Mouse (Mus musculus): ENCODE data around the gene Pom121l2. TPM values are rescaled to one million over a fixed set of nuclear protein-coding genes. Genes with fewer than 3 reads are reported as not detected.

Gene Pom121l2
- polyA plus RNA-seq, 1 experiment from 2014 or later = 0.07 TPM

DNA sequence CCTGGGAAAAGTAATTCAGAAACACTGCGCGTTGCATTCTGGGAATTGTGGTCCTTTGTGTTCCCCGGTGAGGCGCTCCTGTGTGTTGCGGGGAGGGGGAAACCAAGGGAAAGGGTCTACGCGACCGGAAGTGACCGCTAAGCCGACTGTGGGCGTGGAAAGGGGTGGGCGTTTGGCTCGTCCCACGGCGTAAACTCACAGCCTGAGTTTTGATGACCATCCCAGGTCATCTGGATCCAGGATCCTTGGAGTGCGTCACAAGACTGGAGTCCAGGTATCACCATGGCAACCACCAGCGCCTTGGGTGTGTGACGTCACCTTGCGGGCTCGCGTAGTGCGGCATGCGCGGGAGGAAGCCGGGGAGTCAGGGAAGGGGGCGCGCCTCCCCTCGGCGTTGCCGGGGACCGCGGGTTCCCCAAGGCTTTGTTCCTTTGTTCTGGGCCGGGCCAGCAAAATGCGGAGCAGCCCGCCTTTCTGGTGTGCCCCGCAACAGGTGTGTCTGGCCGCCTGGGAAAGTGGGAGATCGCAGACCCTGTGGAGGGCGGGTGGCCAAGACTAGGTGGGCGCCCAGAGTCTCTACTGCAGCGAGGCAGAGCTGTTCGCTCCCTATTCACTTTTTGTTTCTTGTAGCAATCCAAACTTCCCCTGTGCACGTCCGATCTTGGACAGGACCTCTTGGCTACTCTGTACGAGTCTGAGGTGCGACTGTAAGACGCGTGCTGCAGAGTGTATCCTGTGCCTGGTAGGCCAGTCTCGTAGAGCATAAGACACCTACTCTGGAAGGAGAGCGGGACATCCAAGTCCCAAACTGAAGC is 35.9 kb upstream of the Pom121l2 start, which contains the start of gene Zfp184:
TSS of gene Zfp184 (plus strand) at position 169 of the 815 bp plus-strand sequence.
- no peaks in the 10 kb centered on the region for H3K9me3 ChIP-seq
- no peaks in the 10 kb centered on the region for H3K27me3 ChIP-seq (replicated peaks)
- peaks cover 7% of the 10 kb centered on the region for H3K4me1 ChIP-seq
- peak within 1 kb of the TSS; percentile 78 for H3K4me3 ChIP-seq
- peaks cover 24% of the 10 kb centered on the region for H3K36me3 ChIP-seq
- peak within 1 kb of the TSS; percentile 87 for H3K9ac ChIP-seq
- peak; percentile 87 for ATAC-seq (ENCODE audit: extremely low read depth, insufficient number of reproducible peaks, low FRiP score, low TSS enrichment)
- under 1% methylated on average over 50 of the region's 50 CpGs for WGBS
- peak within 1 kb of the TSS; percentile 84 for H3K4me2 ChIP-seq
- peak within 1 kb of the TSS; percentile 73 for H3K27ac ChIP-seq (replicated peaks)

DNA sequence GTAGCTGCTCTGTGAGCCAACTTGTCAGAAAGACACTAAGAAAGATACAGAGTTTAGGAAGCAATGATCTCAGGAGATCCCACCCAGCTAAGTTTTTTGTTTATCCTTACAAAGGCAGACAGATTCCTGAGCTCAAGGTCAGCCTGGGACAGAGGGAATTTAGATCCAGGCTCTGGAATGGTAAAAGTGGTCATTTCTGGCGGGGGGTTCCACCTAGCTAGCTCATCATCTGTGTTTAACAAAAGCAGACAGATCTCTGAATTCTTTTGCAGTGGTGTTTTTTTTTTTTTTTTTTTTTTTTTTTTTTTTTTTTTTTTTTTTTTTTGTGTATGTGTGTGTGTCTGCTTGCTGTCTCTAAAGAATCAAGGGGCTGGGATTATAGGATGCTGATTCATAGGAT is 11.7 kb upstream of the Pom121l2 start:
- peaks cover 5% of the 10 kb centered on the region for H3K4me1 ChIP-seq
- no peaks in the 10 kb centered on the region for H3K27me3 ChIP-seq (replicated peaks)
- no peak overlapping the region for H3K27ac ChIP-seq (replicated peaks)
- no peak overlapping the region for H3K4me3 ChIP-seq
- no peak overlapping the region for H3K9ac ChIP-seq
- 48% methylated on average over 1 of the region's 1 CpGs for WGBS
- no peaks in the 10 kb centered on the region for H3K36me3 ChIP-seq
- no peaks in the 10 kb centered on the region for H3K9me3 ChIP-seq
- H3K4me2 ChIP-seq = no peak overlapping the region
- no peak for ATAC-seq (ENCODE audit: extremely low read depth, insufficient number of reproducible peaks, low FRiP score, low TSS enrichment)

DNA sequence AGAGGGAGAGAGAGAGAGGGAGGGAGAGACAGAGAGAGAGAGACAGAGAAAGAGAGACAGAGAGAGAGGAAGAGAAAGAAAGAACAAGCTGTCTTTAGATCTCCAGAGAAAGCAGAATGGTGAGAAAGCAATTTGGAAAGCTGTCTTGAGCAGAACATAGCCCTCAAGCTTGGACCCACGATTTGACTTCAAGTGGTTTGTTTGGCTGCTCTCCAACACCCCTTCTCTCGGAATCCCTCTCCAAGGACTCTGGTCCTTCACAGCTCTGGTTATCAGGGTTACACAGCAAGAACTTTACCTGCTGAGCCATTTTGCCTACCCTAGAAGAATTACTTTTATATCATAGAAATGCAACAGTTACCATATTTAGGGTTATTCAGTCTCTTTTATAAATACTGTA is 11.2 kb upstream of the Pom121l2 start:
- no peak overlapping the region for H3K9ac ChIP-seq
- no peak overlapping the region for H3K4me3 ChIP-seq
- H3K4me2 ChIP-seq = no peak overlapping the region
- WGBS = 24% methylated on average over 2 of the region's 2 CpGs
- no peak overlapping the region for H3K27ac ChIP-seq (replicated peaks)
- ATAC-seq (ENCODE audit: extremely low read depth, insufficient number of reproducible peaks, low FRiP score, low TSS enrichment) = no peak
- H3K4me1 ChIP-seq = peaks cover 5% of the 10 kb centered on the region
- H3K27me3 ChIP-seq (replicated peaks) = no peaks in the 10 kb centered on the region
- no peaks in the 10 kb centered on the region for H3K9me3 ChIP-seq
- no peaks in the 10 kb centered on the region for H3K36me3 ChIP-seq

DNA sequence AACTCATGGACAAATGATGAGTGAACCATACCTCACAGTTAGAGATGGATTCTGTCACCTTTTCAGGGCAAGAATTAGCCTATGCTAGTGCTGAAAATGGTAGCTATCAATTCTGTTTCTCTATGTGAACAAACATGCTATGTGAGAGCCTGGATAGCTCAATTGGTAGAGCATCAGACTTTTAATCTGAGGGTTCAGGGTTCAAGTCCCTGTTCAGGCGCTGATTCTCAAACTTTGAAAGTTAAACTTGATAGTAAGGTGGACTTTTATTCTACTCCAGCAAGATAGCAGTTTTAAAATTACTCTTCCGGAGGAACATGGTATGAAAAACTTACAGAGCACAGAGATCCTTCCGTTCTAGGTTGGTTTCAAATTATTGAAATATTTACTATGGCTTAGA is 9.4 kb upstream of the Pom121l2 start:
- Histone ChIP-seq H3K4me2 (no peak overlapping the region), H3K27me3 (replicated peaks) (no peaks in the 10 kb centered on the region), H3K36me3 (no peaks in the 10 kb centered on the region), H3K9ac (no peak overlapping the region), H3K4me1 (peaks cover 5% of the 10 kb centered on the region), H3K4me3 (no peak overlapping the region), H3K9me3 (no peaks in the 10 kb centered on the region), H3K27ac (replicated peaks) (no peak overlapping the region)
- no peak for ATAC-seq (ENCODE audit: extremely low read depth, insufficient number of reproducible peaks, low FRiP score, low TSS enrichment)
- WGBS = 33% methylated on average over 3 of the region's 3 CpGs

DNA sequence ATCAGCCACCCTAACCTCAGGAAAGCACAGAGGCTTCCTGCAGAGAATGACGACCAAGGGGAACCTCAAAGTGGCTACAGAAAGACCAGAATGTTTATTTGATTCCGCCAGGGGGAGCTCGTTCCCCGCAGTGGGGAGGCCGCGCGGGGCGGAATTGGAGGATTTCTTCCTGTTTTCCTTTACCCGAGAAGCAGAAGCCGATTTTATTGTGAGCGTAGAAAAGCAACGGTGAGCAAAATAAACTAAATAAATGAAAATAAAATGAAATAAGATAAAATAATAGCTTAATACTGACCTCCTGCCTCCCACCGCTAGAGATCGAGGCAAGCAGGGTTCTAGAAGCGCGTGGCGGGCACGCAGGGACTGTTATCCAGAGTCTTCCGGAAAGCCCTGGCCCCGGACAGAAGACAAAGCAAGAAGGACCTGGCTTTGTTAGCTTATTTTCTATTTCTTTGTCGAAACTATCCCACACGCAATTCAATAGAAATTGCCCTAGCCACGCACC is 6.7 kb upstream of the Pom121l2 start:
- under 1% methylated on average over 23 of the region's 23 CpGs for WGBS
- ATAC-seq (ENCODE audit: extremely low read depth, insufficient number of reproducible peaks, low FRiP score, low TSS enrichment) = peak; percentile 51; the same call in 1 of the 2 replicates
- no peaks in the 10 kb centered on the region for H3K9me3 ChIP-seq
- peaks cover 13% of the 10 kb centered on the region for H3K27me3 ChIP-seq (replicated peaks)
- H3K9ac ChIP-seq = peak overlapping the region; percentile 79
- H3K36me3 ChIP-seq = no peaks in the 10 kb centered on the region
- H3K4me3 ChIP-seq = peak overlapping the region; percentile 74
- H3K27ac ChIP-seq (replicated peaks) = peak overlapping the region; percentile 75
- H3K4me2 ChIP-seq = peak overlapping the region; percentile 62
- peaks cover 5% of the 10 kb centered on the region for H3K4me1 ChIP-seq

DNA sequence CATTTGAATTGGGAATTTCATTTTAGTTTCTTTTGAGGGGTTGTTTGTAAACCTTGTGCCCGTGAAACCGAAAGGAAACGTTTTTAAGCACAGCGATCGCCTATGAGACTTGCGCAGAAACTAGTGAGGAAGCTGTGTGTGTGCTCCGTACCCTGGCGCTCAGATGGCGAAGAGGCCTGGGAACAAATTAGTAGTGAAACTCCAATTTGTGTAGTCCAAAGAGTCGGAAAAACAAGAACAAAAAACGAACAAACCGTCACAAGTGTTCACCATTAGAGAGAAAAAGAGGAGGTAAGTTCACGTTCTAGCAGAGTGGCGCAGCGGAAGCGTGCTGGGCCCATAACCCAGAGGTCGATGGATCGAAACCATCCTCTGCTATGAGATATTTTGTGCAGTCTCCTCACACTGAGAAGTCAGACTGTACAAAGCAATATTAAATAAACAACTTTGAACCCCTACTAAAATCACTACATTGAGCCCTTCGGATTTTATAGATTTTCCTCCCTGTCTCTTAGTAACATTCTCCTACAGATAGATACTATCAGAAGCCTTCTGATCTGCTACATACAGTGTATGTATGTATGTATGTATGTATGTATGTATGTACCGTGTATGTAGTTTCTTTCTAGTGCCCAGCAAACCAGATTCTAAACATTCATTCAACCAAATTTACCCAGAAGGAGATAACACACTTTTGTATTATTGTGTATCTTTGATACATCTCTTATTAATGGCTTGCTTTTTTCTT is 6.1 kb upstream of the Pom121l2 start:
- WGBS = 5% methylated on average over 20 of the region's 20 CpGs
- H3K9ac ChIP-seq = peak overlapping the region; percentile 79
- peak; percentile 81 for ATAC-seq (ENCODE audit: extremely low read depth, insufficient number of reproducible peaks, low FRiP score, low TSS enrichment)

DNA sequence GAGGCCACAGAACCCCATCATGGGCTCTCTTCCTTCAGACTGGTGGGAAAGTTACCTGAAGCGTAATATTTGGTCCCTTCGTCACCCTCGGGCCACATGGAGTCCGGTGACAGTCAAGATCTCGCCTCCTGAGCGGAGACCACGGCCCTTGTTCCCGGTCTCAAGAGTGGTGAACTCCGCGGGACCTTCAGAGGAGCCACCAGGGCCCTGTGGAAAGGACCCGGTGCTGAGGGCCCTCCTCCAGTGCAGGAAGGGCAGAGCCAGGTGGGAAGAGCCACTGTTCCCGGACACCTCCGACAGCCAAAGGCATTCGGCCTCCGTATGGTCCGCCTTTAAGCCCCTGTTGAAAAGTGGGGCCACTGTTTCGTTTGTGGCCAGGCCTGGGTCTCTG is 804 bp downstream of the Pom121l2 start:
- Histone ChIP-seq H3K4me1 (peaks cover 8% of the 10 kb centered on the region), H3K36me3 (no peaks in the 10 kb centered on the region), H3K27ac (replicated peaks) (no peak overlapping the region), H3K4me3 (peak overlapping the region; percentile 59), H3K9me3 (no peaks in the 10 kb centered on the region), H3K27me3 (replicated peaks) (peaks cover 86% of the 10 kb centered on the region), H3K9ac (peak overlapping the region; percentile 80), H3K4me2 (peak overlapping the region; percentile 82)
- no peak for ATAC-seq (ENCODE audit: extremely low read depth, insufficient number of reproducible peaks, low FRiP score, low TSS enrichment)
- 5% methylated on average over 17 of the region's 17 CpGs for WGBS

More for the DNA sequence above, 6.1 kb upstream of the Pom121l2 start:
- Histone ChIP-seq H3K9me3 (no peaks in the 10 kb centered on the region), H3K4me3 (peak overlapping the region; percentile 74), H3K36me3 (no peaks in the 10 kb centered on the region), H3K27me3 (replicated peaks) (peaks cover 19% of the 10 kb centered on the region), H3K4me1 (peaks cover 2% of the 10 kb centered on the region; the same call in 1 of the 2 replicates), H3K4me2 (peak overlapping the region; percentile 62), H3K27ac (replicated peaks) (peak overlapping the region; percentile 75)

DNA sequence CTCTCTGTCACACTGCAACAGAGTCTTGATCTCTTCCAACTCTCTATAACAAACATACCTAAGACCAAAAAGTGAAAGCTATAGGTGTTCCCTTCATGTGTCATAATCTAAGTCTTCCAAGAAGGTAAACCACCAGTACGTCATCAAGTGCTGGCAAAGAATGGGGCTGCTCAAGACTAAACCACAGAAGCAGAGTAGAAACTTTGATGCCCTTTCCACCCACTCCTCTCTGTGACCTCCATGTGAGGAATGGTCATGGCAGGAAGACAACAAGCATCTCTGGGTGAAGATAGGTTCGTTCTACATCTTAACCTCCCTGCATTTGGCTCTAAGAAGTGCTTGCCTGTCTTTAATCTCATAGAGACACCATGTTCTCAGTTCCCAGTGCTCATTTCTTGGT is 3.5 kb downstream of the Pom121l2 start:
- Histone ChIP-seq H3K9ac (no peak overlapping the region), H3K27me3 (replicated peaks) (peaks cover 85% of the 10 kb centered on the region)
- WGBS = 69% methylated on average over 2 of the region's 2 CpGs

DNA sequence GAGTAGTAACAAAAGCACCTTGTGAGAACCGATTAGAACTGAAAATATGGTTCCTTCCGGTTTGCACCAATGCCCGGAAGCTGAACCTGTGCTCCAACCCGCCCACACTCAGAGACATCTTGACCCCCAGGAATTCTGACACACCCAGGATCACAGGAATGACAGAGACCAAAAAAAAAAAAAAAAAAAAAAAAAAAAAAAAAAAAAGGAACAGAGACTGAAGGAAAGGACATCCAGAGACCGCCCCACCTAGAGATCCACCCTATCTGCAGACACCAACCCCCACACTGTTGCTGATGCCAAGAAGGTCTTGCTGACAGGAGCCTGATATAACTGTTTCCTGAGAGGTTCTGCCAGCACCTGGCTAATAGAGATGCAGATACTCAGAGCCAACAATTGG is 11.6 kb downstream of the Pom121l2 start:
- 68% methylated on average over 5 of the region's 5 CpGs for WGBS
- peaks cover 3% of the 10 kb centered on the region; the same call in 1 of the 2 replicates for H3K9me3 ChIP-seq
- peaks cover 16% of the 10 kb centered on the region for H3K4me1 ChIP-seq
- no peak overlapping the region for H3K4me3 ChIP-seq
- no peaks in the 10 kb centered on the region for H3K36me3 ChIP-seq
- no peak overlapping the region for H3K9ac ChIP-seq
- ATAC-seq (ENCODE audit: extremely low read depth, insufficient number of reproducible peaks, low FRiP score, low TSS enrichment) = no peak
- peaks cover 45% of the 10 kb centered on the region for H3K27me3 ChIP-seq (replicated peaks)
- no peak overlapping the region for H3K27ac ChIP-seq (replicated peaks)
- H3K4me2 ChIP-seq = no peak overlapping the region

More for the DNA sequence above, 3.5 kb downstream of the Pom121l2 start:
- no peaks in the 10 kb centered on the region for H3K36me3 ChIP-seq
- H3K9me3 ChIP-seq = no peaks in the 10 kb centered on the region
- H3K4me1 ChIP-seq = peaks cover 8% of the 10 kb centered on the region
- H3K4me2 ChIP-seq = no peak overlapping the region
- no peak overlapping the region for H3K27ac ChIP-seq (replicated peaks)
- no peak overlapping the region for H3K4me3 ChIP-seq
- no peak for ATAC-seq (ENCODE audit: extremely low read depth, insufficient number of reproducible peaks, low FRiP score, low TSS enrichment)

DNA sequence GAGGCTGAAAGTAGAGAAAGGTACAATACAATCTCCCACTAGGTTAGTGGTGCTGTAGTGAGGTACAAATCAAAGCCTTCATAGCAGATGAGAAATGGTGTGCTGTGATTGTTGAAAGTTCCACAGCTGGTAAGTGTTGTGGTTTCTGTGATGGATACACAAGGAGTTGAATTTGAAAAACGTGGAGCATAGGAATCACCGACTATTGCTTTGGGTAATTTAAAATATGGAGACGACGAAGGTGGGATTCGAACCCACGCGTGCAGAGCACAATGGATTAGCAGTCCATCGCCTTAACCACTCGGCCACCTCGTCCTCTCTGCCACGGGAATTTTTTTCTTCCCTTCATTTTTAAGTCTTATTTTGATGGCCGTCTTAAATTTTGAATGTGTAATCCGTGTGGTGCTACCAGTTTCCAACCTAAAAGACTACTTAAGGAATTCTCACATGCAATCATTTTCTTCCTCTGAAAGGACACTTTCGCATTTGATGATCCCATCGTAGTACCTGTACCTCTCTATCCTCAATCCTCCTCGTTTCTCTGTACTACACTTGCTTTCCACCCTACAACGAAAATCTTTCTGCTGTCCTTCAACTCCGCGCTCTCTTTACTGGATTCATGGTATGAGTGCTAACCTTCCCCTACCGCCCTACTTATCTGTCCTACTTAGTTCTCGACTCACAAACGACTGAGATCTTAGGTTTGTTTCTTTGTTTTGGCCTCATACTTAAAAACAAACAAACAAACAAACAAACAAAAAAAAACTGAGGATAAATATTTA is 13.2 kb downstream of the Pom121l2 start:
- Histone ChIP-seq H3K27me3 (replicated peaks) (peaks cover 54% of the 10 kb centered on the region), H3K4me3 (peak overlapping the region; percentile 58), H3K27ac (replicated peaks) (no peak overlapping the region), H3K9me3 (peaks cover 3% of the 10 kb centered on the region; the same call in 1 of the 2 replicates), H3K4me2 (peak overlapping the region; percentile 78), H3K4me1 (peaks cover 16% of the 10 kb centered on the region), H3K9ac (no peak overlapping the region), H3K36me3 (no peaks in the 10 kb centered on the region)
- no peak for ATAC-seq (ENCODE audit: extremely low read depth, insufficient number of reproducible peaks, low FRiP score, low TSS enrichment)
- 2% methylated on average over 22 of the region's 22 CpGs for WGBS

DNA sequence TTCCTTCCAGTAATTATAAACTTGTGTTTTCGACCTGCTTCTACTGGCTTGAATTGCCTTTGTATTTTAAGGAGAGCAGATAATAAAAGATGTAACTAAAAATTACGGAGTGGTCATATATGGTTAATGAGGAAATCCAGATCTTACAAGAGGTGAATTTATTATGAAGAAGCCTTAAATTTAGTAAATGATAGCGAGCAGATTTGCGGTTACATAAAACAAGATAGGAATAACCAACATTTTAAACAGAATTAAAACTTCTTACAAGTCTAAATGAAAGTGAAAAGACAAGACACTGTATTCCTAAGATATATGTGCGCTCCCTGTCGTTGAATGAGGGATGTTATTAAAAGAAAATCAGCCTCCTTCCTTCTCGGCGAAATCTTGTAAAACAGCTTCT is 13.9 kb downstream of the Pom121l2 start:
- no peak overlapping the region for H3K27ac ChIP-seq (replicated peaks)
- peak overlapping the region; percentile 72 for H3K9ac ChIP-seq
- H3K4me2 ChIP-seq = peak overlapping the region; percentile 78
- ATAC-seq (ENCODE audit: extremely low read depth, insufficient number of reproducible peaks, low FRiP score, low TSS enrichment) = no peak
- H3K27me3 ChIP-seq (replicated peaks) = peaks cover 61% of the 10 kb centered on the region
- H3K4me1 ChIP-seq = peaks cover 16% of the 10 kb centered on the region
- 4% methylated on average over 8 of the region's 8 CpGs for WGBS
- no peaks in the 10 kb centered on the region for H3K36me3 ChIP-seq
- H3K4me3 ChIP-seq = peak overlapping the region; percentile 58
- H3K9me3 ChIP-seq = peaks cover 3% of the 10 kb centered on the region; the same call in 1 of the 2 replicates
